Mouse (Mus musculus) heart, embryonic 15.5 days (tissue): ENCODE measurements at regions not wholly inside any gene's neighbourhood (a gene's known extent, or its start where the extent isn't known, plus 50 kb on each side); places are given as distances from the start of the nearest gene placed in this dataset.

ENCODE experiments used
- ATAC-seq: fragments of 200-750 bp; cut with Nextera tagmentation; replicated peaks from 2 replicates; pipeline ENCODE4 v1.8.0; 2017; ENCODE audit warnings: low read depth, moderate TSS enrichment; ENCODE audit not compliant: insufficient number of reproducible peaks, insufficient read depth, low FRiP score
- H3K27ac ChIP-seq: fragments of 300-500 bp; sonication (generic); 2 replicates; pipeline ENCODE4 v1.5.1; 2015; ENCODE audit warnings: mild to moderate bottlenecking, inconsistent platforms
- H3K27me3 ChIP-seq: fragments of 300-500 bp; sonication (generic); 2 replicates; pipeline ENCODE4 v1.6.1; 2015; ENCODE audit warnings: inconsistent platforms
- H3K36me3 ChIP-seq: fragments of 300-500 bp; sonication (generic); 2 replicates; pipeline ENCODE4 v1.6.1; 2015; ENCODE audit warnings: mild to moderate bottlenecking, inconsistent platforms
- H3K4me1 ChIP-seq: fragments of 300-500 bp; sonication (generic); replicated peaks from 2 replicates; pipeline ENCODE4 v1.6.1; 2015; ENCODE audit warnings: inconsistent platforms
- H3K4me2 ChIP-seq: fragments of 300-500 bp; sonication (generic); 2 replicates; pipeline ENCODE4 v1.6.1; 2015; ENCODE audit warnings: inconsistent platforms, mild to moderate bottlenecking, moderate library complexity
- H3K4me3 ChIP-seq: fragments of 300-500 bp; sonication (generic); 2 replicates; pipeline ENCODE4 v1.5.1; 2015; ENCODE audit warnings: mild to moderate bottlenecking, inconsistent platforms
- H3K9ac ChIP-seq: fragments of 300-500 bp; sonication (generic); 2 replicates; pipeline ENCODE4 v1.6.1; 2015; ENCODE audit warnings: mild to moderate bottlenecking, inconsistent platforms
- H3K9me3 ChIP-seq: fragments of 300-500 bp; sonication (generic); replicated peaks from 2 replicates; pipeline ENCODE4 v1.6.1; 2016; ENCODE audit warnings: inconsistent platforms
- WGBS: fragments of 180-500 bp; shearing (Covaris S2); methylation state at CpG from one replicate; pipeline ENCODE4 v1.1.7; 2015; ENCODE audit warnings: mixed read lengths; 5-methylcytosine and 5-hydroxymethylcytosine counted together

DNA sequence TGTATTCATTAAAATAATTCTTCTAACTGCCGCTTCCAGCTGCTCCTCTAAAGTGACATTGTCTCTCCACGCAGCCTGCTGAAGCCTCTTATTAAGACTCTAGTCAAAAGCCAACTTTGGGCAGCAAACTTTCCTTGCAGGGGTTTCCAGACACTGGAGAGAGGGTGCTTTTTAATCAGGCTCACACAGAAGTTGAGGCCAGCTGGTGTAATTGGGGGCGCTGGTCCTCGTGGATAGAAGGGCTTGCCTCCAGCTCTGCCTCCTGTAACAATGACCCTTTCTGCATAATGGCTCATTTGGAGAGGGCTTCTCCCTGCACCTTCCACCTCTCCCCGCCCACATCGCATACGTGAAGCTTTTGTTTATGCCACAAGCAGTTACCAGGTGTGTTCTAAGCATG, 82.8 kb upstream of the Vps8 start:
- H3K9ac ChIP-seq = no peak overlapping the region

GRCm38 (mm10) chr16:21349869-21350268, 73.0 kb upstream of the Vps8 start:
- 0 out of 2 replicates have a peak, but pooled peaks cover 3% of the 10 kb centered on the region for H3K4me1 ChIP-seq
- no peak overlapping the region for H3K4me3 ChIP-seq
- no peak overlapping the region for H3K4me2 ChIP-seq
- no peak for ATAC-seq
- H3K9me3 ChIP-seq = no peaks in the 10 kb centered on the region
- 57% methylated on average over 1 of the region's 1 CpGs for WGBS
- no peak overlapping the region for H3K9ac ChIP-seq
- H3K36me3 ChIP-seq = no peaks in the 10 kb centered on the region
- no peaks in the 10 kb centered on the region for H3K27me3 ChIP-seq
- no peak overlapping the region for H3K27ac ChIP-seq

More for the DNA sequence above, 82.8 kb upstream of the Vps8 start:
- Histone ChIP-seq H3K4me1 (peaks cover 24% of the 10 kb centered on the region), H3K9me3 (no peaks in the 10 kb centered on the region), H3K4me3 (no peak overlapping the region), H3K27ac (peak overlapping the region; percentile 94), H3K4me2 (0 out of 2 replicates have a peak overlapping the region, but pooled peaks have one; percentile 32), H3K27me3 (no peaks in the 10 kb centered on the region), H3K36me3 (no peaks in the 10 kb centered on the region)
- no peak for ATAC-seq
- WGBS = 58% methylated on average over 7 of the region's 7 CpGs

- Histone ChIP-seq H3K4me1 (peaks cover 6% of the 10 kb centered on the region; the same call in 1 of the 2 replicates), H3K27me3 (no peaks in the 10 kb centered on the region; the same call in 1 of the 2 replicates), H3K9ac (no peak overlapping the region), H3K4me3 (no peak overlapping the region), H3K36me3 (no peaks in the 10 kb centered on the region), H3K4me2 (no peak overlapping the region), H3K27ac (no peak overlapping the region), H3K9me3 (no peaks in the 10 kb centered on the region)
- WGBS = 78% methylated on average over 3 of the region's 3 CpGs
- ATAC-seq = no peak
Observed at GRCm38 (mm10) chr16:21351289-21351688, 71.6 kb upstream of the Vps8 start.

DNA sequence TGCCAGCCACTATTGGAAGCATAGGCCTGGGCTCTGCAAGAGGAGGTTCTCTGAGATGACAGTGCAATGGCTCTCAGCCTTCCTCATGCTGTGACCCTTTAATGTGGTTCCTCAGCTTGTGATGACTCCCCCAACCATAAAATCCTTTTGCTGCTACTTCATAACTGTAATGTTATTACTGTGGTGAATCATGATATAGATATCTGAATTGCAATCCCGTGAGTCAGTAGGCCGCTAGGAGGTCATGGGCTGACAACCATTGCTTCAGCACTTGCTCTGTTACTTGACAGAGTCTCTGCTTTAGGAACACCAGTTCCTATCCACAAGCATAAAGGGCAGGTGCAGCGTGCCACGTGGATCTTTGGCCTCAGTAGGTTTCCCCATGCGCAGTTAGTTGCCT, 69.8 kb upstream of the Vps8 start:
- no peak for ATAC-seq
- 61% methylated on average over 5 of the region's 5 CpGs for WGBS
- H3K9me3 ChIP-seq = no peaks in the 10 kb centered on the region
- peaks cover 20% of the 10 kb centered on the region for H3K4me1 ChIP-seq
- H3K4me2 ChIP-seq = no peak overlapping the region
- no peak overlapping the region for H3K9ac ChIP-seq
- H3K27me3 ChIP-seq = no peaks in the 10 kb centered on the region; the same call in 1 of the 2 replicates
- H3K4me3 ChIP-seq = no peak overlapping the region
- no peak overlapping the region for H3K27ac ChIP-seq
- no peaks in the 10 kb centered on the region for H3K36me3 ChIP-seq

DNA sequence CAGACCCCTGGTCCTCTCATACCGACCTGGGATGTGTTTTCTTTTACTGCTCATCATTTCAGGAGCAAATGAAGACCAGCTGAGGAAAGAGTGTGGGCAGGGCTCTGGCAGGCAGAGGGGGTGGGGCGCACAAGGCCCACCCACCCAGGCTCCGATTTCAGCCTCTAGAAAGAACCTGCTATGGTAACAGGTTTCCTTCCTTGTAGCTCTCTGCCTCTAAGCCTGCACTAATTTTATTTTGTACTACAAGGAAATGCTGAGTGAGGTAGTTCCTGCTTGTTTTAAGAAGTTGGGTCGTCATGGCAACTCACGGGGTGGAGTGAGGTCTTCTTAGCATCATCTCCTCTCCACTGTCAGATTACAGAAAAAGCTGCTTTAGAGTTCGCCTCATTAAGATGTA, 69.4 kb upstream of the Vps8 start:
- H3K4me1 ChIP-seq = peaks cover 25% of the 10 kb centered on the region
- H3K9ac ChIP-seq = no peak overlapping the region
- no peak overlapping the region for H3K4me2 ChIP-seq
- 20% methylated on average over 6 of the region's 6 CpGs for WGBS
- no peaks in the 10 kb centered on the region for H3K36me3 ChIP-seq
- H3K4me3 ChIP-seq = no peak overlapping the region
- no peak for ATAC-seq
- H3K9me3 ChIP-seq = no peaks in the 10 kb centered on the region
- no peaks in the 10 kb centered on the region; the same call in 1 of the 2 replicates for H3K27me3 ChIP-seq
- H3K27ac ChIP-seq = no peak overlapping the region

- WGBS = 82% methylated on average over 1 of the region's 1 CpGs
- no peak for ATAC-seq
- H3K4me1 ChIP-seq = peaks cover 26% of the 10 kb centered on the region
Observed at GRCm38 (mm10) chr16:21355638-21356037, 67.3 kb upstream of the Vps8 start.

GRCm38 (mm10) chr16:21357433-21357832, 65.5 kb upstream of the Vps8 start:
- no peak overlapping the region for H3K4me3 ChIP-seq
- no peak overlapping the region for H3K9ac ChIP-seq
- peak overlapping the region; percentile 45; the same call in 1 of the 2 replicates for H3K27ac ChIP-seq
- no peaks in the 10 kb centered on the region for H3K36me3 ChIP-seq
- ATAC-seq = no peak
- WGBS = 24% methylated on average over 5 of the region's 5 CpGs
- no peaks in the 10 kb centered on the region for H3K9me3 ChIP-seq
- H3K4me1 ChIP-seq = peaks cover 34% of the 10 kb centered on the region
- H3K4me2 ChIP-seq = no peak overlapping the region
- no peaks in the 10 kb centered on the region; the same call in 1 of the 2 replicates for H3K27me3 ChIP-seq

More at GRCm38 (mm10) chr16:21355638-21356037, 67.3 kb upstream of the Vps8 start:
- no peak overlapping the region for H3K9ac ChIP-seq
- no peak overlapping the region for H3K4me3 ChIP-seq
- H3K36me3 ChIP-seq = no peaks in the 10 kb centered on the region
- no peak overlapping the region for H3K27ac ChIP-seq
- no peaks in the 10 kb centered on the region for H3K9me3 ChIP-seq
- no peak overlapping the region for H3K4me2 ChIP-seq
- H3K27me3 ChIP-seq = no peaks in the 10 kb centered on the region; the same call in 1 of the 2 replicates

DNA sequence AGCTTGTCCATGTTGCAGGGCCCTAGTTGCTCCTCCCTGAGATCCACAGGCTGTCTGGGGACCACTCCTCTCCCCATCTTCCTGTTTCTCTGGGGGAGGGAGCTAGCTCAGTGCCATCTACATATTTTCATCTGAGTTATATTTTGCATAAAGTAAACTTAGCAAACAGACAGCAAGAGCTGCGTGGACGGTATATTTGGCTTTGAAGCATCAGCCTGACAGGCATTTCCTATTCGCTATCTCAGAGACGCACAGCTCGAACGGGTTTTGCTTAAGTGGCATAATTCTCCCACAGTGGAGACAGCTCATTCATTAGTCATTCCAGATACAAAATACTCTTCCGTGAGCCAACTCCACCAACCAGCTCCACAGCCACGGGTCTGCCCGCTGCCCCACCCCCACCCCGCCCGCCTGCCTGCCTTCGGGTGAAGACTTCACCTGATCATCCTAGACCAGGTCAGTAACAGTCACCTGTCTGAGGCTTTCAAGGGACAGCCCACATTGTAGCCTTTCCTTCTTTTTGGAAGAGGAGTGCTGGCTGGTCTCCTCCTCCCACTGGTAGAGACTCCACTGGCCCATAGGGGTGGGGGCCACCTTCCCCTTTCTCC, 64.5 kb upstream of the Vps8 start:
- ATAC-seq = no peak

DNA sequence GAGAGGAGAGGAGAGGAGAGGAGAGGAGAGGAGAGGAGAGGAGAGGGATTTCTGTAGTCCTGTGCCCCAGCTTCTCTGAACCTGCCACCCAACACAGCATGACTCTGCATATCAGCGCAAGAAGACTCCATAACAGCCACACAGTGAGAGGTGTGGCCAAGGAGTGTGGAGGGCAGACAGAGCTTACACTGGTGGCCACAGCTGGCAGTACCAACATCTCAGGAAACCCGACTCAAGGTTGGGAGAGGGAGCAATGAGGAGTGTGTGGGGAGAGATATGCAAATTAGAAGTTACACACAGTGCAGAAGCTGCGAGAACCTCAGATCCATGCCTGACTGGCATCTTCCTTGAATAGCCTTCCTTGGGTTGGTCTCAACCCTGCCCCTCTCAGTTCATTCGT, 63.5 kb upstream of the Vps8 start:
- Histone ChIP-seq H3K27me3 (no peaks in the 10 kb centered on the region; the same call in 1 of the 2 replicates), H3K4me2 (no peak overlapping the region), H3K4me3 (no peak overlapping the region), H3K4me1 (peaks cover 50% of the 10 kb centered on the region), H3K9me3 (no peaks in the 10 kb centered on the region), H3K9ac (no peak overlapping the region), H3K27ac (no peak overlapping the region), H3K36me3 (no peaks in the 10 kb centered on the region)
- WGBS = 57% methylated on average over 4 of the region's 4 CpGs
- ATAC-seq = no peak

More for the DNA sequence above, 64.5 kb upstream of the Vps8 start:
- WGBS = 30% methylated on average over 12 of the region's 12 CpGs
- H3K27ac ChIP-seq = no peak overlapping the region
- H3K9me3 ChIP-seq = no peaks in the 10 kb centered on the region
- H3K27me3 ChIP-seq = no peaks in the 10 kb centered on the region; the same call in 1 of the 2 replicates
- no peaks in the 10 kb centered on the region for H3K36me3 ChIP-seq
- H3K4me2 ChIP-seq = no peak overlapping the region
- H3K9ac ChIP-seq = no peak overlapping the region
- H3K4me1 ChIP-seq = peaks cover 41% of the 10 kb centered on the region
- no peak overlapping the region for H3K4me3 ChIP-seq

- Histone ChIP-seq H3K4me2 (no peak overlapping the region), H3K27me3 (no peaks in the 10 kb centered on the region), H3K4me3 (no peak overlapping the region), H3K9ac (no peak overlapping the region), H3K4me1 (peaks cover 55% of the 10 kb centered on the region), H3K27ac (no peak overlapping the region), H3K9me3 (no peaks in the 10 kb centered on the region), H3K36me3 (no peaks in the 10 kb centered on the region)
- ATAC-seq = no peak
- 29% methylated on average over 2 of the region's 2 CpGs for WGBS
Observed at GRCm38 (mm10) chr16:21361406-21361805, 61.5 kb upstream of the Vps8 start.

DNA sequence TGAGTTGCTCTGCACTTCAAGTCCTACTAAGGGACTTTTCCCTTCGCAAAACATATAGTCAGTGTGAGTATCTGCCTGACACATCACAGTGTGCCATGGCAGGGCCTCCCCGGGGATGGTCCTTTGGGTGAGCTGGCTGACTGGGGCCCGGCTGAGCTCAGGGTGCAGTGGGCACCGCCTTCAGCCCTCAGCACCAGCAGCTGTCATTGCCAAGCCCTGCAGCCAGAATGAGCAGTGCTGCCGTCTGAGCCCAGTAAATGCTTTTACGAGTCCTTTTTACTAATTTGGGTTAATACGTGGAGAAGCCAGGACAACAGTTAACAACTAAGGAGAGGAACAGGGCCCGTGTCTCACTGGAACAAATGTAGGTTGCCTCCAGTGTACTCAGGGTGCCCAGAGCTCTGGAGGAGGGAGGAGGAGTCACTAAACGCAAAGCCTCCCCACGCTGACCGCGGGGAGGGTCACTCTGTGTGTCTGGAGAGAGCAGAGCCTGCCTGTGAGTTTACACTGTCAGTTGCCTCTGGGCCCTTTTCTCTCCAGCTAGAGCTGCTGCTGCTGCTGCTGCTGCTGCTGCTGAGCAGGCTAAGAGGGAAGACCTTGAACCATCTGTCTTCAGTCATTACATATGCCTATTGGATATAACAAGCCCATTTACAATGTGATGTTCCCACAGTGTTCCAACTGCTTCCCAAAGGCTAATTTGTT, 60.1 kb upstream of the Vps8 start:
- H3K9ac ChIP-seq = no peak overlapping the region
- H3K27ac ChIP-seq = peak overlapping the region; percentile 33; the same call in 1 of the 2 replicates
- H3K36me3 ChIP-seq = no peaks in the 10 kb centered on the region
- H3K27me3 ChIP-seq = no peaks in the 10 kb centered on the region
- WGBS = 47% methylated on average over 12 of the region's 12 CpGs
- no peak overlapping the region for H3K4me2 ChIP-seq
- ATAC-seq = no peak
- H3K4me1 ChIP-seq = peaks cover 52% of the 10 kb centered on the region
- no peak overlapping the region for H3K4me3 ChIP-seq
- no peaks in the 10 kb centered on the region for H3K9me3 ChIP-seq
